Mouse (Mus musculus) heart, postnatal 10 days (tissue): ENCODE results near the gene Tst. TPM values are rescaled to one million over a fixed set of nuclear protein-coding genes. Genes with fewer than 3 reads are reported as not detected.

ENCODE experiments used
- DNase-seq, 2 experiments: peaks; one replicate each; pipeline ENCODE4 v3.0.0; 2021
- intact Hi-C: fragments of 180-260 bp; cut with DNase I; formaldehyde crosslinking; loops from one replicate; pipeline ENCODE4 v1.15.1; 2025
- total RNA-seq, 2 experiments: library from RNA; stranded (reverse); gene quantifications; 2 replicates each; pipeline ENCODE4 v1.2.3; 2021

The Tst gene
- total RNA-seq, 2 experiments from 2014 or later, result 14.4 to 16.4 TPM

DNA sequence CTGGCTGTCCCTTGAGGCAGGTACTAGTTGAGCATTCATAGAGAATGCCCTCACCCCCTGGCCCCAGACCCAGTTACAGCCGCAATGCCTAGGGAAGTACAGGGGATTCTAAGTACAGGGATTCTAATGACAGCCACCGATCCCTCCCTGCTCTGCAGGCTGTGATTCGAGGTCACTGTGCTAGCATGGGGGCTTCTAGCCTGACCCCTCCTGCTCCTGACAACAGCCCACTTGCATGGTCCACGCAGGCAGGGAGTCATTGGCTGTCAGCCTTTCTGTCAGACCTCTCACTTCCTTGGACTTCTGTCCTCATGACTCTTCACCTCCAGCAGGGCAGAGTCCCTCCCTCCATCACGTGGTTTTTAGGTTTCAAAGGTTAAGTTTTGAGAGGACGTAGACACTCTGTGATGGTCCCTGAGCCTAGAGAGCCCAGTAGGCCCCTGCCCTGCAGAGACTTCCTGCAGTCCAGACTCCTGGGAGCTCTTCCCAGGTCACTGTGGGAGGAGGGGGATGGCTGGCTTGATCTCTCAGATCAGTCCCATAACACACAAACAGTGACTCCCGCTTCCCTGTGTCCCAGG lies 25.9 kb upstream of the Tst start:
- intact Hi-C loops, result loop anchor here (5.0 kb wide), 1 partner anchor 174 kb away; no protein-coding TSS in a partner anchor
- no peak for DNase-seq

DNA sequence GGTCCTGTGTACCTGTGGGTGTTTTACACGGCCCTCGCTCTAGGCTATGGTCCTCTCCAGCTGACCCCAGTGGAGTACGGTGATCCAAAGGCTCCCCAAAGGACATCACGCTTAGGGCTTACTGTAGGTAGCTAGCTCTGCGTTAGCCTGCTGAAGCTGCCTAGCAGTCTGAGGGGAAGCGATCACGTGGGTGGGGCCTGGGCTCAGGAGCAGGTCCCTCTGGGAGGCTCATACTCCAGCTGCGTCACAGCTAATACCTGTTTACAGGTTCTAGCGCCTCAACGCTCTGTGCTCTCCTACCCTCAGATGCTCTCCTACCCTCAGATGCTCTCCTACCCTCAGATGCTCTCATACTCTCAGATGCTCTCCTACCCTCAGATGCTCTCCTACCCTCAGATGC lies 25.2 kb upstream of the Tst start:
- intact Hi-C loops, result loop anchor here (5.0 kb wide), 1 partner anchor 174 kb away; no protein-coding TSS in a partner anchor

DNA sequence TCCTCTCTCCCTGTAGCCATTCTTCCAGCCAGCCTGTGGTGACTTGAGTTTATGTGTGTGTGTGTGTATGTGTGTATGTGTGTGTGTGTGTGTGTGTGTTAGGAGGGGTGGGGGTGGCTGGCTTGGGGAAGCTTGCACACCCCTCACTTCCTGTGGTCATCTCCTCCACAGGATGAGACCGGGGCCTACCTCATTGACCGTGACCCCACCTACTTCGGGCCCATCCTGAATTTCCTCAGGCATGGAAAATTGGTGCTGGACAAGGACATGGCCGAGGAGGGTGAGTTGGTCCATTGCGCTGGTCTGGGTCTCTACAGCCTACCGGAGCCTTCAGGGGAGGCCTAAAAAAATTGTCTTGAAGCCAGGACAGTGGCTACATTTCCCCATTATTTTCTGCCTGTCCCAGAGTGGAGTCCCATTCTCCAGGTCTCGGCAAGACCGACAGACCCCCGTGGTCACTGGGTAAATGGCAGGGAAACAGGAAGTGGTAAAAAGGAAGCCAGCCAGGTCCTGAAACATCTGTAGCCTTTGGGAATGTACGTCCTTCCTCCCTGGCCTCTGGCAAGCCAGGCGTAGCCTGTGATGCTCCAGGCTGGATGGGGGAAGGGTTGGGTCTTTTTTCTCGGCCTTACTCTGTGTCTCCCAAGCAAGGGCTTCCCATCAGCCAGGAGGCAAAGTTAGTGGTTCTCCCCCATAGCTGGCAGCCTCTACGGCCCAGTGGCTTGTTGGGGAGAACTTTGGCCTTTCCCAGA lies 24.3 kb upstream of the Tst start:
- peak; percentile 47 to 57 for DNase-seq
- intact Hi-C loops, result loop anchor here (2.0 to 5.0 kb wide), 2 partner anchors 23 to 173 kb away; partner anchors contain the start of gene Mpst

More for the DNA sequence above, 25.2 kb upstream of the Tst start:
- DNase-seq, result no peak

DNA sequence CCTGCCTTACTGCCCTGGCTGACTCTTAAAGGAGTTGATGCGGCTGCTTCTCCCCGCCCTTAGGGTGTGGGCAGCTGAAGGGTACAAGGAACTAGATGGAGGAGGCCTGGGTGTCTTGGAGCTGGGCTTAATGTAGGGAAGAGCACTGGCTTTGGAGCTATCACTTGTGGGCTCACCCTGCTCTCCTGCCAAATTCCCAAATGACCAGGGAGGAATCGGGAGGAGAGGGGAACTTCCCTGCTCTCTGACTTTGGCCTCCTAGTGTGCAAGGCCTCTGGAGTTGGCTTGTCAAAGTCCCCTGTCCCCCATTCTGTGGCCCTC lies 23.4 kb upstream of the Tst start:
- intact Hi-C loops, result loop anchor here (2.0 kb wide), 1 partner anchor 22 kb away; the partner anchor contains the start of gene Mpst
- DNase-seq, result no peak

DNA sequence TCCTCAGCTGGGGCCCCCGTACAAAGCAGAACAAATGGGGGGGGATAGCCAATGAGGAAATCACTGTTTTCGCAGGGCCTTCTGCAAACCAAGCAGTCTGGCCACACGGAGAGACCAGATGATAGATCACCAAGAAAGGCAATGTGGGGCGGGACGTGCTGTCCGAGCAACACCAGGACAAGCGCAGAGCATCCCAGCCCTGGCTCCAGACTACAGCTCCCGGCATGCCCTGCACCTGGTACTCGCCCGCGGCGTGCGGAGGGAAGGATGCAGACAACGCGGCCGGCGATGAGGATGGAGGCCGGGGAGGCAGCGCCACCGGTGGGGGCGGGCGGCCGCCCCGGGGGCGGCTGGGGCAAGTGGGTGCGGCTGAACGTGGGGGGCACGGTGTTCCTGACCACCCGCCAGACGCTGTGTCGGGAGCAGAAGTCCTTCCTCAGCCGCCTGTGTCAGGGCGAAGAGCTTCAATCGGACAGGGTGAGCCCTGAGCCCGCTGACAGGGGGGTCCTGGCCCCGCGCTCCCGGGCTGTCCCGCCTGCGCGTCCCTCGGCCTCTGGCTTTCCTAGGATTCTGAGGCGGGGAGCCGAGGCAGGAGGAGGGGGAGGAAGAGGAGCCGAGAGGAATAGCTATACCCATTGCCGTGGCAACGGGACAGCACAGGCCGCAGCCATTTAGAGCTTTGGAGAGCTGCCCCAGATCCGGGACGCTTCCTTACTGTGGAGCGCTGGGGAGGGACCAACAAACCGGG lies 22.9 kb upstream of the Tst start, which contains the start of gene Kctd17:
Kctd17 (plus strand) TSS at position 174 of the 748 bp plus-strand sequence.
- DNase-seq, result peak; percentile 80 to 83
- intact Hi-C loops, result loop anchor here (2.0 kb wide), 1 partner anchor 22 kb away; the partner anchor contains the start of gene Mpst

DNA sequence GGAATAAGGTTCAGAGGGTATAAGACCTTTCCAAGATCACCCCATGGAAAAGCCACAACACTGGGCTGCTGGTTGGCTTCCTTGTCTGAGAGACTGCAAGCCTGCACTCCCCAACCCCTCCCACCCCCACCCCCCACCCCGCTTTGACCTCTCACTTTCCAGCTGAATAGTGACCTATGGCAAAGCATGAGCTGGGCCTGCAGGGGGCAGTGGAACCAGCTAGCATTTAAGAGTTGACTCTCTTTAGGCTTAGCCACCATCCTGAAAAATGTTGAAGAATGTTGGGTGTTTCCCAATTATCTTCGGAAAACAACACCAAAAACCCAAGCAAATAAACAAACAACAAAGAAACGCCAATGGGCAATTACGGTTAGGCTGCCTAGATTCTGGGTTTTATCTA lies 19.5 kb upstream of the Tst start:
- intact Hi-C loops, result no loop called here
- DNase-seq, result no peak

DNA sequence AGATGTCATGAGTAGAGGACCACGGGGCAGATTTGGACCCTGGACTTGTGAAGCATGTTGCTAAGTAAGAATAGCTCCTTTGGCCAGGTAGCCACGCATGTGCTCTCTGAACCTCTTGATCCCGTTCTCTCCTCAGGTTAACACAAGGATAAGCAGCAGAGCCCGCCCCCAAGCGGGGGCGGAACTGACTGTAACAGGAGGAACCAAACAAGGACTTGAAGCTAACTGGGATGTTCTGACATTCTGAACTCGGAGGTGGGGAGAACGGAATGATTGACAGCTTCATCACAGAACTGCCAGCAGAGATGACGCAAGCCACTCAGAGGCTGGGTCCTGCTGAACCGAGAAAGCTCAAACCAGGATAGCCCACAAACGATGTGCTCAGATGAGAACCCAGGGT lies 18.8 kb upstream of the Tst start:
- intact Hi-C loops, result loop anchor here (5.0 kb wide), 1 partner anchor 247 kb away; no protein-coding TSS in a partner anchor
- DNase-seq, result no peak

DNA sequence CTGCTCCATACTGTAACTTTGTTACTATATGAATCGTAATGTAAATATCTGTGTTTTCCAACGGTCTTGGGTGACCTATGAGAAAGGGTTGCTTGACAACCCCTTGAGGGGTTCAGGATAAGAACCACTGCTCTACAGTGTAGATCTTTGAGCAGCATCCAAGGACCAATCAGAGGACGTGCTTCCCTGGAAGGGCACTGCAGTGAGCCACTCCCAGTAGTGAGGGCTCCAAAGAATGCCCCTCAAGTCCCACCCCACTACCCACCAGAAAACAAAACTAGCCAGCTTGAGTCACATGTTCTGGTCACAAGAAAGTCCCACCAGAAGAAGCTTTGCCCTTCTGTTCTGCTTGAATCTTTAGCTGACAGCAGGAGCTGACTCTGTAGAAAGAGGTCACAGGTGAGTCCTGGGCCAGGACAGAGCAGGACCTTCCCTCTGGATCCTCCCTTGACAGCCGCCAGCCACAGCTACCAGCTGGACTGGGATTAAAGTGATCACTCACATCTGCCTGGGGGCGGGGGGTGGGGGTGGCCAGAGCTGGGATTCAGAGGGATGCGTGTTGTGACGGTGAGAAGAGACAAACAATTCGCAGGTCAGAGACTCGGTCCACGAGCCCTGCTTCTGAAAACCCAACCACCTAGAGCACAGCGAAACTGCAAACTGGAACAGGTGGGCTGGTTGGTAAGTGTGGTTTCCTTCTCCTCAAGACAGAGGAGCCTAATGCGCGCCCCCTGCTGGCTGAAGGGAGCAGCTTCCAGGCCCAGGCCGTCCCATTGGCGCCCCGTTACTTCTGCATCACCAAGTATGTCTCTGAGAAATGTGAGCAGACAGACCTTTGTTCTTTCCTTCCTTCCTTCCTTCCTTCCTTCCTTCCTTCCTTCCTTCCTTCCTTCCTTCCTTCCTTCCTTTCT lies 16.6 kb upstream of the Tst start:
- intact Hi-C loops, result loop anchor here (1.0 to 5.0 kb wide), 2 partner anchors 67 to 245 kb away; no protein-coding TSS in a partner anchor
- DNase-seq, result peak; percentile 82 to 89

DNA sequence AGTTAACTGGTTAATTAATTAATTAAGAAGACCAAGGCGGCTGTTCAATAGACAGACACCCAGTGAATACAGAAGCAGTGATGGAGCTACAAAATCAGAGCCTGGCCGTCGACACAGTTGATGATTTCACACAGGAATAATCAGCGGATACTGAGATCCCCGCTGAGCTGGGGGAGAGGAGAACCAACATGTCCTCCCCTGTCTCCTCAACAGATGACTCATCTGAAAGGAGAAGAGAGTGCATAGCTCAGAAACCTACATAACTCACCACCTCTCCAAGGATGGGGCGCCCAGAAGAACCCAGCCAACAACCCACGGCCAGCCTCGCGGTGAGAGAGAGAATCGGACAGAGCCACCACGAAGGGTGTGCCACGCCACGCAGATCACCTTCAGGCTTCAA lies 14.7 kb upstream of the Tst start:
- intact Hi-C loops, result loop anchor here (5.0 kb wide), 1 partner anchor 243 kb away; no protein-coding TSS in a partner anchor
- no peak for DNase-seq

DNA sequence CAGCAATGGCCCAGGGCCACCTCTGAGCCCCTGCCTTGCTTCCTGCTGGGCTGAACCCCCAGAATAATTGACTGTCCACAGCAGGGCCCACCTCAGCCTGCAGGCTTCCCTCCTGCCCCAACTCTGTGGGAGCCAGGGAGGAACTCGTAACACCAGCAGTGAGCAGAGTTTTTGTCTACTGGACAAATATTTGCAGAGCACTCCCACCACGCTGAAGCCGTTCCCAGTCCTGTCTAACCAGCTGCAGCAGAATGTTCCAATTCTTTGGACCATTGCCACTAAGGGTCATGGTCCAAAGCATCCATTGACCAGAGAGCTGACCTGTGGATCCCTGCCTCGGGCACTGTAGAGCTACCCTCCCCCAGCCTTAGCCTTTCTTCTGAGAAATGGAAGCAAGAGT lies 11.2 kb upstream of the Tst start:
- no peak for DNase-seq
- intact Hi-C loops, result no loop called here

DNA sequence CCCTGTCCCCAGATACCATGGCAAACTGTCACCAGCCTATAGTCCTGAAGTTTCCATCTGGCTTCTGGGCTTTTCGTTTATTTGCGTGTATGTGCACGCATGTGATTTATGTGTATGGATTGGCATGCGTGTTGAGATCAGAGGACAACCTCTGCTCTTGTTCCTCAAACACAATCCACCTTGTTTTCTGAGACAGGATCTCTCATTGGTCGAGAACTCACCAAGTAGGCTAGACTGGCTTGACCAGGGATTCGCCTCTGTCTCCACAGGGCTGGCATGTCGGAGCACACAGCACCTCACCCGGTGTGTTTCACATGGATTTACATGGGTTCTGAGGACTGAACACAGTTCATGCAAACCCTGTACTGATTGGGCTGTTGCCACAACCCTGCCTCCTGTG lies 8.4 kb upstream of the Tst start:
- intact Hi-C loops, result no loop called here
- DNase-seq, result no peak

DNA sequence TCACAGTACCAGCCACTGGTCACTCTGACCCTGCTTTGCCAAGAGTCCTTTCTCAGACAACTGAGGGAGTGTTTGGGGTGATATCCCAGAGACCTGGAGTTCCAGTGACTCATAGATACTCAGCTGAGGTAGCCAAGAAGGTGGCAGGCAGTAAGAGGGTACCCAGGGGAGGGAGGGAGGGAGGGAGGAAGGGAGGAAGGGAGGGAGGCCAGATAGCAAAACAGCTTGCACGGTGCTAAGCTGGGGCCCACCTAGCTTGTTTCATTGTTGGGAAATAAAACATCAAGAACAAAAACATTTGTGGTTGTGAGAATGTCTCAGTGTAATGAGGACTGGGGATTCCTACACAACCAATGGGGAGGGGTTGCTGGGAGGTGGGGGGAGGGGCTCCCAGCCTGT lies 8.0 kb upstream of the Tst start:
- no peak for DNase-seq
- intact Hi-C loops, result no loop called here

DNA sequence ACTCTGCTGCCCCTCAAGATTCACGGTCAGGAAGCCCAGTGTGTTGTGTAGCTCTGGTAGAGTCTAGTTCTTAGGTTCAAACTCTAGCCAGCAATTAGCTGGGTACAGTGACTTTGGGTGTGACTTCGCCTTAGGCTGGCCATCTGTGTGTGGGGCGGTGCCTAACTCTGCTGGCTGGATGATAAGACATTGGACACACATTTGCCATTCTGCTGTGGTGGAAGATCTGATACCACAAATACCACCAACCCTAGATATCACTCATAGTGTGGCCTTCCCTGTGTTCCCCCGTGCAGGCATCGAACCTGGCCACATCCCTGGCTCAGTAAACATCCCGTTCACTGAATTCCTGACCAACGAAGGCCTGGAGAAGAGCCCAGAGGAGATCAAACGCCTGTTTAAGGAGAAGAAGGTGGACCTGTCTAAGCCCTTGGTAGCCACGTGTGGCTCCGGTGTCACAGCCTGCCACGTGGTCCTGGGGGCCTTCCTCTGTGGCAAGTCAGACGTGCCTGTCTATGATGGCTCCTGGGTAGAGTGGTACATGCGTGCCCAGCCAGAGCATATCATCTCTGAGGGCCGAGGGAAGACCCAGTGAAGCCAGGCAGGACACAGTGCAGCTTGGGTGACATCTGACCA lies 7.5 kb upstream of the Tst start:
- intact Hi-C loops, result no loop called here
- no peak for DNase-seq

DNA sequence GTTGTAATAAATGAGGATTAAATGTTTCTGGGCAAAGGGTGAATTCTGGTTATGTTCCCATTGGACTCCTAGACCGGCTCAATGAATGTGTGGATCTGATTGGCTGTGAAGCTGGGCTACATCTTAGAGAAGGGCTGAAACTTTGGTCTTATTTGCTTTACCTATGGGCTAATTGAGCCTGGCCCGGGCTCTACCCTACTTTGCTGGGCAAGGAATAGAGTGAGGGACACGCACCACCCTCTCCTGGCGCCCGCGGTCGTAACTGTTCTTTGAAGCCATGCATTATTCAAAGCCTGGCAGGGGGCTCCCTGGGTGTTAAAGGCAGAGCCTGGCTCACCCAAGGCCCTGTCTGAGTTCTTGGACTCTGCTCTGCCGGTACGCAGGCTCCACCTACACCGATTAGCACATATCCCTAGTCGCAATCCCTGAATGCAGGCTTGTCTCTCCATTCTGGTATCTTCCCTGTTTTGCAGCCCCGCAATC lies 3.9 kb upstream of the Tst start:
- intact Hi-C loops, result no loop called here

DNA sequence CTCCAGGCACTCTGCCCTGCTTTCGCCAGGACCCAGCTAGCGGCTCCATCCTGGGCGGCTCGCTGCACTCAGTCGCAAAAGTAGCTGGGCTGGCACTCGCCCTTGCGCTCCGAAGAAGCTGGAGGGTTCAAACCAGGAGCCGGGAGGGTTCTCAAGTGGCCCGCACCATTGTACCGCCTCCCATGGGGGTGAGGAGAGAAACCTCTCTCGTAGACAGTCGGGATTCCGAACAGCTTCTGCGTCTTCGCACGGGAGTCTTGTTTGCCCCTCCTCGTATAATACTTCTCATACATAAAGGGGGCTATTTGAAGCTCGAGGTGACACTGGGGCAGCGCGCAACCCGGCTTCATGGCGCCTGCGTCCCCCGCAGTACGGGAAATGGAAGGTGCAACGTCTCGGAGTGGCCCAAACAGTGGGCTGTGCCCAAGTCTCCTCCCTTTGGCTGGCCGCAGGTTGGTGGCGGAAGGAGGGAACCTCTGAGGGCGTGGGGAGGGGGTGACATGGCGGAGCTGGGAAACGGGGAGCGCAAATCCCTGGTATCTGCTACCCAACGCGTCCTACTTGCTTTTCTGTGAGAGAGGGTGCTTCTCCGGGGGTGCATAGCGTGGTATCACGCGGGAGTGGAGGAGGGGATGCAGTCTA lies 707 bp upstream of the Tst start, which contains the start of gene Mpst:
Mpst (plus strand) TSS at position 124 of the 642 bp plus-strand sequence.
- intact Hi-C loops, result loop anchor here (2.0 kb wide), 1 partner anchor 22 kb away; the partner anchor contains the start of gene Kctd17
- peak; percentile 94 to 95 for DNase-seq

More for the DNA sequence above, 3.9 kb upstream of the Tst start:
- no peak for DNase-seq

DNA sequence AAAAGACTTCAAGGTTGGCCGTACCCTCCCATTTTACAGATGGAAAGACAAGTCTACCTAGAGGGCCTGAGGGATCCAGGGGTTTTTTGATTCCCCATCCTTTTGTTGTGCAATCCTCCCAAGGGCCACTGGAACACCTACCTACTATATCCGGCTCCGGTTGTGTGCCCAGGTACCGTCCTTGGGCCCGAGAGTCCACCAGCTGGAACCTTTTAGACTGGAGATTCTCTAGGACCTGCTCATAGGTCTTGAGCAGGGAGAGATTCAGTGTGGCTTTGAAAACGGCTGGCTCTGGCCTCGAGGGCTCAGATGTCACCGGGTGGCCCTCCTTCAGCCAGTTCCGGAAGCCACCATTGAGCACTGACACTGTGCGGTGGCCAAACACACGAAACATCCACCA lies 609 bp downstream of the Tst start:
- DNase-seq, result no peak
- intact Hi-C loops, result no loop called here

DNA sequence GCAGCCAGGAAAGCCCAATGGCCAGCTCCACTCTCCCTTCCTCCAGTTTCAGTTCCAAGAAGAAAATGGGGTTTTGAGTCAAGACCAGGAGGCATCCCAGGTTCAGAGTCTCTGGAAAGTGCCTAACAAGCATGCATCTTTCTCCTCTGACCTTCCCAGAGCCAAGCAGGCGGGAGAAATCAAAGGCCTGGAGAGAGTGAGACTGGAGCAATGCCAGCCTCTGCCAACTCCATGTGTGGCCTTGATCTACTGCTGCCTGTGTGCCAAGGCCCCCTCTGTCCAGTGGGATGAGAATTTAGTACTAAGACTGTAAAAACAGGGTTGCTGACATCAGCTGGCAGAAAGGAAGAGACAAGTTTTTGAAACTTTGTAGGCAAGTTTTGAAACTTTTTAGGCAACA lies 1.8 kb downstream of the Tst start:
- intact Hi-C loops, result no loop called here
- peak; percentile 73 to 75 for DNase-seq

DNA sequence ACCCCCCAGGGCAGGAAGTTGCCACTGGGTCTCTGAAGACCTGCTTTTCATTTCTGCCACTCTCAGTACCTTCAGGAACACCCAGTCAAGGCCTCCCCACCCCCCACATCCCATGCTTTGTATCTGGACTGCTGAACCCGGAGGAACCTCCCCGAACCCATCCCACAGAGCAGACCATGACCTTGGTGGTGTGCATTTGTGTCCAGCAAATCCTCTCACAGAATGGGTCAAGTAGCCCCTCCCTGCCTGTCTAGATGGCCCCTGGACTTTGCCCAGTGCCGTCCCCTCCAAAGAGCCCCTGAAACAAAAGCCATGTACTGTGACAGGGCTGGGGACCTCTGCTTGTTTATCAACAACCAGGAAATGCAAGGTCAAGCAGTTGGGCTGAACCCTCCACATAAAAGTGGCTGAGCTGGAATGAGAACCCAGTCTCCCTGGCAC lies 2.4 kb downstream of the Tst start:
- intact Hi-C loops, result no loop called here
- no peak for DNase-seq

DNA sequence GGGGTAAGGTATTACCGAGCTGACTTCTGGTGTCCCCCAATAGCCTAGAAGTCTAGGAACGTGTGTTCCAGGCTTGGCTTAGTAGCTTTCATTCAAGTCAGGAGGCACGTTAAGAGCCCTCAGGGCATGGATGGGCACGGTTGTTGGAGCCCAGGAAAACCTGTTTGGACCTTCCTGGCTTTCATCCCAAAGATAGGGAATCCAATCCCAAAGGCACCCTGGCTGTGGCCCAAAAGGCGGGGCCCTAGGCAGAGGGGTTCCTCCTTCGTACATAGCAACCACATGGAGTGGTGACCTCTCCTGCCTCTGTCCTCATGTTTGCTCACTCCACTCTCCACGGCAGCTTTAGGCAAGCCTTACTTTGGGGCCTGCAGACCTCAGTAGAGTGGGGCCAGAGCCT lies 3.3 kb downstream of the Tst start:
- DNase-seq, result peak; percentile 47 to 48
- intact Hi-C loops, result no loop called here
